Mouse (Mus musculus) urinary bladder, postnatal 36 days (tissue): ENCODE data around the gene Gm45713.
"Not testable (repeated sequence)": the region's sequence is repeated elsewhere in the genome, so short reads cannot be mapped to it uniquely, and the experiment has no call there.

Source experiments
- DNase-seq, 2 experiments: peaks; one replicate each; pipeline ENCODE4 v3.0.0; 2022; ENCODE audit warnings: low spot score in 2 of 2, mixed read lengths in 1 of 2

The Gm45713 gene

DNA sequence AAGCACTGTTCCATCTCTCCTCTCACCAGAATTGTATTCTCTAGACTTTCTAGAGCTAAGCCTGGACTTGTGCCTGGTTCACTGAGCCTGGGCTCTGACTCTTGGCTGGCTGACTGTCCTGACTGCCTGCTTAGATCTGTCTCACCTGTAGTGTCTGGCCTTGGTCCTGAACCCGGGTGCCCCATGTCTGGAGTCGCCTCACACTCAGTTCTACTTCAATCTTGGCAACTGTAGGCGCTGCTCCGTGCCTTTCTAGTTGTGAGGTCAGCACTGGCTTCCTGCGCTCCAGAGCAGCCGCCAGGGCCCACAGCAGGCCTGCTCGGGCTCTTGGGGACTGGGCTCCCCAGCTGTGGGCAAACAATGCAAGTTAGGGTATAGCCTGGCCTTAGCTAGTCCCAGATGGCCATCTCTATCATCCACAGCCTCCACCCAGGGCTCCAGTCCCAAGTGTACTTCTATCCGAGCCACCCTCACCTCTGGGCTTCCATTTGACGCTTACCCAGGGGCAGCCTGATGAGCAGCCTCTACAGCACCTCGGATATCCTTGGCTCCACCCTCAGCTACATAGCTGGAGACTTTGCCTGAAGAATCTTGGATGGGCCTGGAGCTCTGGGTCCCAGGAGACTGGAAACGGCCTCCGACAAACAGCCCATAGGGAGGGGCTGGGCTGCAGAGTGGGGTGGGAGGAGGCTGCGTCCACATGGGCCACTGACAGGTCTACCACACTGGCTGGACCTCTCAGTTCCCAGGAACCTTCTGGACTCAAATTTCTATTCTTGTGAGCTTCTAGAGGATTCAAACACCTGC is 8.5 kb upstream of the Gm45713 start:
- DNase-seq, result no peak

GRCm38 (mm10) chr7:45141914-45142313 is 5.9 kb upstream of the Gm45713 start:
- DNase-seq, result no peak

DNA sequence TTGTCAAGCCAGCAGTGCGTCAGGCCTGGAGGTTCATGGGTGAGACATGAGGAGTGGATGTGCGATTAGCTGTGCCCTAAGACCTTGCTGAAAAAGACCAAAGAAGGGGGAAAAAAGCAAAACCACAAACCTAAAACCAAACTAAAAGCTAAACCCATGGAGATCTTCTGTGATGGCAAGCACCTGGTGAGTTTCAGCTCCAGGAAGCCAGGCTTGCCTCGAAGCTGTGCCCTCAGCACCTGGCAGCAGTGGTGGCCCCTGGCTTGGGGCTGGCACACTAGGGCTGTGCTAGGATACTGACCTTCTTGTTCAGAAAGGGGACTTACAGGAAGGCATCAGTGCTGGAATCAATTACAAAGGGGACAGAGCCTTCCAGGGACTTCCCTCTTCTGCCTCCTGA is 5.3 kb upstream of the Gm45713 start:
- DNase-seq, result no peak

- DNase-seq, result no peak
Measured at GRCm38 (mm10) chr7:45139904-45140723, 4.1 kb upstream of the Gm45713 start.

DNA sequence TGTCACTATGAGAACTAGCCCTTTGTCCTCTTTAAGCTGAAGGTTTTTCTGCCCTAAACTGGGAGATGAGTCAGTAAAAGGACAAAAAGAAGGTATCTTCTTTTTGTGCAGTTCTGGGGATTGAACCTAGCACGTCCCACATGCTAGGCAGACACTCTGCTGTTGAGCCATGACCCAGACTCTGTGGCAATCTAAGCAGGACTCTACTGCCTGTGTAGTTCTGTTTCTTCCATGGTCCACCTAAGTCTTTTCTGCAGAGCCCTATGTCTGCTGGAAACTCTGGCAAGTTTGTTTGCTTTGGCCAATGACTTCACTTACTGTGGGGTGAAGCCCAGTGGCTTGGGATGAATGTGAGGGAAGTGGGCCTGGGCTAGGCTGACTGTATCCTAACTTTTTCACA is 2.4 kb upstream of the Gm45713 start:
- no peak for DNase-seq

GRCm38 (mm10) chr7:45137171-45138006 is 1.4 kb upstream of the Gm45713 start:
- DNase-seq, result no peak

DNA sequence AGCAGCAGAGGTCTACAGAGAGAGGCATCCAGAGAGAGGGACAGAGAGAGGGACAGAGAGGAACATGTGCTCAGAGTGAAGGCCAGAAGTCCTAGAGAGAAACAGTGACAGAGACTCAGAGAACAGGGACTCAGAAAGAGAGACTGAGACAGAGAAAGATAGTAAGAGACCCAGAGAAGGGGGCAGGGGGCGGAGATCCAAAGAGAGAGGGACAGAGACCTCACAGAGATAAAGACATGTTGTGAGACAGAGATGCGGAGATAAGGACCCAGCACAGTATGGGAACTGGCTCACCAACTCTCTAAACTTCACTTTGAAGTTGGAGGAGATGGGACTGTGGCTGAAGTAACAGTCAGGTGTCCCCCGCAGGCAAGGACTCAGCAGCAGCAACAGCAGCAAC is 661 bp downstream of the Gm45713 start:
- DNase-seq, result no peak

DNA sequence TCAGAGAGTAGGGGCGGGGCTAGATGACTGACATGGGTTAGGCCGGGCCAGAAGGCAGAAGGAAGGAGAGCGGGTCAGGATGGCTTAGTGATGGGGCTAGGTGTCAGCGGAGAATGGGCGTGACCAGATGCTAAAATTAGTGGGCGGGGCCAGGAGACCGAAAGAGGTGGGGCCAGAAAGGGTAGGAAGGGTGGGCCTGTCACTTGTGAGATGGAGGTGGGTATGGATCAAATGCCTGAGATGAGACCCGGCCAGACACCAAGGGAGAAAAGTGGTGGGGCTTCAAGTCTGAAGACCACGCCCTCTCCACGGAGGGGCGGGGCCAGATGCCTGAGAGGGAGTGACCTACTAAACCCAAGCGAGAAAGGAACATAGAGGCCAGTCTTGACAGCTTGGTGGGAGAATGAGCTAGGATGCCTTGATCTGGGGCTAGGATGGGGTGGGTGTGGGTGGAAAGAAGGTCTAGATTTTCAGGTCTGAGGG is 1.4 kb downstream of the Gm45713 start:
- no peak for DNase-seq

GRCm38 (mm10) chr7:45133446-45134159 is 2.4 kb downstream of the Gm45713 start:
- DNase-seq, result no peak

DNA sequence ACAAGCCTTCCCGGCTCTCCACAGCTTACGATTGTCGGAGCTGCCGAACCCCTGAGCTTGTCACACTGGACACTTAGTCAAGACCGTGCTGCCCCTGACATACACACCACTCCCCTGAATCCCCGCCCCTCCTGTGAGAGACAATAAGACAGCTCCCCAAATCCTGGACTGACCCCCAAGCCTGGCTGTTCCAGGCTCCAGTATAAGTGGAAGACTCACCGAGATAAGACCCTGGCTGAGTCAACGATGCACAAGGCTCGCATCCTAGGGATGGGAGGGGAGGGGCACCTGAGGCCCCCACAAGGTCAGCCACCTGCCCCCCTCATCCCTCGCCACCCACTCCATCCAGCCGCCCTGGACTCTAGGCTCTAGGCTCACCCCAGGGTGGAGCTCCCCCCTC is 4.2 kb downstream of the Gm45713 start:
- DNase-seq, result no peak

GRCm38 (mm10) chr7:45129776-45130512 is 6.1 kb downstream of the Gm45713 start:
- DNase-seq, result no peak

- peak in 1 of 2 experiments; percentile 41 for DNase-seq
Measured at GRCm38 (mm10) chr7:45129318-45129717, 6.7 kb downstream of the Gm45713 start.

DNA sequence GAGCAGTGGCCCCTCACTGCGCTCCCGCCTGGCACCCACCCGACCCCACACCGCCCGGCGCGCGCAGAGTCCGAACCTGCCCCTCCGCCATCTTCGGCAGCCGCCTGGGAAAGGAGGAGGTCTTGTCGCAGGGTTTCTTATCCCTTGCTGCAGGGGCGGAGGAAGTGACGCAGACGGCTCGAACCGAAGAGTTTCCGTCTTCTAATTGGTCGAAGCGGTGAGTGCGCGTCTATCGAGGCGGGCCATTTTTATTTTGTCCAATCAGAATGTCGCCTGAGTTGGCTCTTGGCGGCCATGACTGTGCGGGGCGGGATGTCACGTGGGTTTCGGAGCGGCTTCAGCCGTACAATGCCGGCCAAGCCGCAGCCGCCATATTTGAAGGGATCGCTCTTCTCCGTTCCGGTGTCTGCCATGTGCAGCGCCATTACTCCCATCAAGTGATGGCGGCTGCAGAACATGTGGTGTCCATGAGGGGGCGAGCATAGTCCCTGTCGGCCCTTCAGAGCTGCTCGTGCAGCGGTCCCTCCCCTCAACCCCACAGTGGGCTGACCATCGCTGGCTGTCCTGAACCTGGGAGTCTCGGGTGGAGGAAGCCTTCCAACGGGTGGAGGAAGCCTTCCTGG is 7.3 kb downstream of the Gm45713 start, which contains the start of gene Rpl13a:
Gene Rpl13a (minus strand): TSS at position 138 of the 623 bp plus-strand sequence.
- peak; percentile 97 to 98 for DNase-seq

- no peak for DNase-seq
Measured at GRCm38 (mm10) chr7:45127700-45128224, 8.3 kb downstream of the Gm45713 start.

GRCm38 (mm10) chr7:45126844-45127699 is 9.0 kb downstream of the Gm45713 start:
- DNase-seq, result no peak

GRCm38 (mm10) chr7:45126147-45126843 is 9.7 kb downstream of the Gm45713 start:
- DNase-seq, result no peak

- not testable (repeated sequence) for DNase-seq
Measured at GRCm38 (mm10) chr7:45125649-45126048, 10.4 kb downstream of the Gm45713 start.

DNA sequence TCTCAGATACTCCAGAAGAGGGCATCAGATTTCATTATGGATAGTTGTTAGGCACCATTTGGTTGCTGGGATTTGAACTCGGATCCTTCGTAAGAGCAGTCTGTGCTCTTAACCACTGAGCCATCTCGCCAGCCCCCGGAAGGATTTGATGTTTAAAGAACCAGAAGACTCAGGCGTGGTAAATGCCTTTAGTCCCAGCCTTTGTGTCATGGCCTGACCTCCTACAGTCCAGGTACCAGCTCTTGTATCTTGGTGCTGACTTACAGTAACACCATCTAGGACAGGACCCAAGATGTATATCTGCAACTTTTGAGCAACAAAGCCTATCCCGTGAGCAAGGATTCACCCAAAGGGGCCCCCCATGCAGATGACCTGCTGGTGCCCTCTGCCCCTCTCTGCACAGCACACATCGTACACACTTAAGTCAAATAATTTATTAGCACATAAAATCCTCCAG is 10.9 kb downstream of the Gm45713 start:
- no peak for DNase-seq
